Mouse (Mus musculus): ENCODE measurements around the gene Pald1.

DNA sequence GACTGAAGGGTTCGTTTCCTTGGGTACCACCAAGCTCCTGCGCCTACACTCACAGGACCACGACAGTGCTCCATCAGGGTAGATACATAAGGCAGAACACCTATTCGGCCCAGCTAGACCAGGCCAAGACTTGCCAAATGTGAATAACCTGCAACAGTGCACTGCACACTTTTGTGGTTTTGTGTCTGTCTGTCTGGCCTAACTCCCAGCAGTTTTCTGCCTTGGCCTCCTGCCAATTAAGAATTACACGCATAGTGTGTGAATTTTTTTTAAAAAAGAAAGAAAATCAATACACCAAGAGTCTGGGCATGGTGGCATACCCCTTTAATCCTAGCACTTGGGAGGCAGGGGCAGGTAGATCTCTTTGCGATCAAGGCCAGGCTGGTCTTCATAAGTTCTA, 44.6 kb upstream of the Pald1 start:
- TF ChIP-seq CTCF (IDR thresholded peaks at IDR 0.05; ENCODE audit: low read depth, low read length) (no peak), POLR2A (IDR thresholded peaks at IDR 0.05; ENCODE audit: insufficient read depth, low read length) (no peak)

All from ES-Bruce4 (cell line).